In genomic region chr3:143188931-143189330, GRCm38 (mm10) we compare ENCODE assay signal across 31 mouse cellular contexts.
DNase-seq lines count a peak whose midpoint lies in the region; ATAC-seq lines count a peak whose summit lies in the region.
"Had no signal": no experiment of that assay in that cellular context is flagged by ENCODE, and none has a peak within 500 bp of the region (broad histone marks: within the 10 kb centered on the region; RNA-seq: fewer than 3 reads in every experiment).

No protein-coding gene starts in this region.

- H3K27me3 ChIP-seq in embryonic facial prominence, embryonic 11.5 days (ENCODE audit: control insufficient read depth, insufficient read depth, low read length) = no peaks in the 10 kb centered on the region
- H3K27me3 ChIP-seq: CH12.LX; forebrain, embryonic 15.5 days; hindbrain, embryonic 15.5 days; kidney, embryonic 15.5 days; liver, embryonic 15.5 days; midbrain, embryonic 12.5 days; neural tube, embryonic 12.5 days; stomach, embryonic 15.5 days had no signal

- H3K9me3 ChIP-seq in embryonic facial prominence, embryonic 11.5 days (replicated peaks; ENCODE audit: control insufficient read depth, low read length) = no peaks in the 10 kb centered on the region
- H3K9me3 ChIP-seq: forebrain, embryonic 15.5 days; hindbrain, embryonic 10.5 days; hindbrain, embryonic 15.5 days; kidney, embryonic 15.5 days; liver, embryonic 15.5 days; midbrain, embryonic 12.5 days; neural tube, embryonic 12.5 days; stomach, embryonic 15.5 days had no signal

- no peak overlapping the region for H3K9ac ChIP-seq in embryonic facial prominence, embryonic 11.5 days (replicated peaks; ENCODE audit: low read length)
- H3K9ac ChIP-seq: forebrain, embryonic 15.5 days; hindbrain, embryonic 15.5 days; kidney, embryonic 15.5 days; liver, embryonic 15.5 days; lung, embryonic 14.5 days; midbrain, embryonic 12.5 days; neural tube, embryonic 12.5 days; stomach, embryonic 15.5 days had no signal

- H3K4me3 ChIP-seq in embryonic facial prominence, embryonic 11.5 days (ENCODE audit: low read depth, low read length) = no peak overlapping the region
- H3K4me3 ChIP-seq: forebrain, embryonic 15.5 days; hindbrain, embryonic 10.5 days; hindbrain, embryonic 15.5 days; kidney, embryonic 15.5 days; liver, embryonic 15.5 days; midbrain, embryonic 12.5 days; myocyte; neural tube, embryonic 12.5 days; stomach, embryonic 15.5 days had no signal

- WGBS in embryonic facial prominence, embryonic 11.5 days = 16% methylated on average over 7 of the region's 7 CpGs

- DNase-seq in adrenal gland, postnatal 10 days = peak; percentile 2
- DNase-seq in adrenal gland, adult 18-20 months (ENCODE audit: low spot score in 2 of 2) = no peak
- DNase-seq in retina, postnatal 1 day = peak; percentile 4
- DNase-seq in retina, embryonic 14.5 days (ENCODE audit: low spot score) = no peak
- peak; percentile 57 for DNase-seq in embryonic facial prominence, embryonic 11.5 days (ENCODE audit: low spot score)
- DNase-seq in thymus, postnatal 36 days = no peak
- no peak for DNase-seq in left cerebral cortex, adult 9 months (ENCODE audit: low spot score in 2 of 2)
- DNase-seq: adrenal gland, postnatal 14 days; cerebellum, adult 18-20 months; cerebellum, postnatal 10 days; gastrocnemius, postnatal 14 days; heart, postnatal 14 days; kidney, adult 18-20 months; kidney, postnatal 36 days; layer of hippocampus, postnatal 36 days; lung, embryonic 14.5 days; lung, postnatal 14 days; right cerebral cortex, postnatal 14 days; thymus, postnatal 25 days had no signal

- no peak for ATAC-seq in embryonic facial prominence, embryonic 11.5 days (replicated peaks; ENCODE audit: insufficient number of reproducible peaks, low FRiP score, low TSS enrichment, low read depth)
- no peak for ATAC-seq in megakaryocyte-erythroid progenitor cell, adult 5-6 weeks (replicated peaks; ENCODE audit: low FRiP score, low TSS enrichment, poor library complexity, severe bottlenecking)
- ATAC-seq: forebrain, embryonic 15.5 days; inflammation-experienced regulatory T-cells, adult 6 months had no signal

- H3K4me1 ChIP-seq in embryonic facial prominence, embryonic 11.5 days (ENCODE audit: control insufficient read depth, insufficient read depth, low read length) = no peaks in the 10 kb centered on the region
- H3K4me1 ChIP-seq: forebrain, embryonic 15.5 days; hindbrain, embryonic 10.5 days; hindbrain, embryonic 15.5 days; liver, embryonic 15.5 days; midbrain, embryonic 12.5 days; neural tube, embryonic 12.5 days; stomach, embryonic 15.5 days had no signal

- no peaks in the 10 kb centered on the region for H3K36me3 ChIP-seq in embryonic facial prominence, embryonic 11.5 days (replicated peaks; ENCODE audit: control insufficient read depth, insufficient read depth, low read depth, low read length)
- H3K36me3 ChIP-seq: forebrain, embryonic 15.5 days; hindbrain, embryonic 10.5 days; hindbrain, embryonic 15.5 days; kidney, embryonic 15.5 days; liver, embryonic 15.5 days; midbrain, embryonic 12.5 days; neural tube, embryonic 12.5 days; stomach, embryonic 15.5 days had no signal

- H3K27ac ChIP-seq in embryonic facial prominence, embryonic 11.5 days (replicated peaks; ENCODE audit: low read depth, low read length) = no peak overlapping the region
- H3K27ac ChIP-seq: forebrain, embryonic 15.5 days; hindbrain, embryonic 10.5 days; hindbrain, embryonic 15.5 days; kidney, embryonic 15.5 days; liver, embryonic 15.5 days; midbrain, embryonic 12.5 days; neural tube, embryonic 12.5 days; stomach, embryonic 15.5 days had no signal

- no peak overlapping the region for H3K4me2 ChIP-seq in embryonic facial prominence, embryonic 11.5 days (ENCODE audit: low read depth, low read length)
- H3K4me2 ChIP-seq: forebrain, embryonic 15.5 days; hindbrain, embryonic 15.5 days; kidney, embryonic 15.5 days; liver, embryonic 15.5 days; lung, embryonic 14.5 days; midbrain, embryonic 12.5 days; neural tube, embryonic 12.5 days; stomach, embryonic 15.5 days had no signal

Comparison
In these comparisons a context has a peak if more than half of its experiments do, and no peak if none do; other contexts are left out.
1. DNase-seq: peak in adrenal gland, postnatal 10 days (single experiment), retina, postnatal 1 day (single experiment) and embryonic facial prominence, embryonic 11.5 days (single experiment); none in adrenal gland, adult 18-20 months (0 of 2), retina, embryonic 14.5 days (single experiment), thymus, postnatal 36 days (0 of 2) and left cerebral cortex, adult 9 months (0 of 2).